Mouse (Mus musculus): ENCODE data around the gene Grik4.

GRCm38 (mm10) chr9:42469323-42469722, 475.0 kb downstream of the Grik4 start:
- TF ChIP-seq CTCF (IDR thresholded peaks at IDR 0.05; ENCODE audit: extremely low read depth, insufficient read length, insufficient replicate concordance, low read depth, low read length) (no peak), POLR2A (IDR thresholded peaks at IDR 0.05; ENCODE audit: low read depth, low read length) (no peak)
